Mouse (Mus musculus) forebrain, embryonic 11.5 days (tissue): Measurements from ENCODE around the gene 4930505A04Rik. TPM values are rescaled to one million over a fixed set of nuclear protein-coding genes. Genes with fewer than 3 reads are reported as not detected.

Experiments
- ATAC-seq: fragments of 200-750 bp; cut with Nextera tagmentation; replicated peaks from 2 replicates; pipeline ENCODE4 v1.8.0; 2017; ENCODE audit warnings: moderate TSS enrichment; ENCODE audit not compliant: low FRiP score
- DNase-seq: peaks from one replicate; pipeline ENCODE4 v3.0.0-alpha.2; 2017; ENCODE audit warnings: low spot score
- H3K27ac ChIP-seq: fragments of 300-500 bp; sonication (generic); 2 replicates; pipeline ENCODE4 v1.5.1; 2014; ENCODE audit warnings: low read depth, low read length
- H3K27me3 ChIP-seq: fragments of 300-500 bp; sonication (generic); 2 replicates; pipeline ENCODE4 v1.6.1; 2014; ENCODE audit warnings: mild to moderate bottlenecking, low read length, mixed read lengths; ENCODE audit not compliant: control insufficient read depth, insufficient read depth
- H3K36me3 ChIP-seq: fragments of 300-500 bp; sonication (generic); 2 replicates; pipeline ENCODE4 v1.6.1; 2014; ENCODE audit warnings: mild to moderate bottlenecking, low read length, moderate library complexity, mixed read lengths; ENCODE audit not compliant: control insufficient read depth, insufficient read depth
- H3K4me1 ChIP-seq: fragments of 300-500 bp; sonication (generic); replicated peaks from 2 replicates; pipeline ENCODE4 v1.6.1; 2014; ENCODE audit warnings: low read length, mixed read lengths; ENCODE audit not compliant: control insufficient read depth, insufficient read depth
- H3K4me2 ChIP-seq: fragments of 300-500 bp; sonication (generic); 2 replicates; pipeline ENCODE4 v1.6.1; 2014; ENCODE audit warnings: low read depth, mild to moderate bottlenecking, low read length, moderate library complexity, mixed read lengths; ENCODE audit not compliant: severe bottlenecking
- H3K4me3 ChIP-seq: fragments of 300-500 bp; sonication (generic); 2 replicates; pipeline ENCODE4 v1.5.1; 2014; ENCODE audit warnings: low read depth, low read length
- H3K9ac ChIP-seq: fragments of 300-500 bp; sonication (generic); 2 replicates; pipeline ENCODE4 v1.6.1; 2014; ENCODE audit warnings: low read length
- H3K9me3 ChIP-seq: fragments of 300-500 bp; sonication (generic); 2 replicates; pipeline ENCODE4 v1.6.1; 2016; ENCODE audit warnings: low read length, mixed read lengths; ENCODE audit not compliant: control insufficient read depth
- WGBS: fragments of 180-500 bp; shearing (Covaris S2); extraction: QIAGEN DNeasy Blood & Tissue Kit; methylation state at CpG from one replicate; pipeline ENCODE4 v1.1.7; 2014; 5-methylcytosine and 5-hydroxymethylcytosine counted together
- polyA plus RNA-seq: library from polyadenylated mRNA; unstranded; fragments of >200 nt; fragmentation: Nextera tagmentation; extraction: Ambion mirVana; gene quantifications from 2 replicates; pipeline ENCODE4 v1.2.1, GENCODE M21; 2014

The 4930505A04Rik gene
- not detected in 2 replicates for polyA plus RNA-seq

DNA sequence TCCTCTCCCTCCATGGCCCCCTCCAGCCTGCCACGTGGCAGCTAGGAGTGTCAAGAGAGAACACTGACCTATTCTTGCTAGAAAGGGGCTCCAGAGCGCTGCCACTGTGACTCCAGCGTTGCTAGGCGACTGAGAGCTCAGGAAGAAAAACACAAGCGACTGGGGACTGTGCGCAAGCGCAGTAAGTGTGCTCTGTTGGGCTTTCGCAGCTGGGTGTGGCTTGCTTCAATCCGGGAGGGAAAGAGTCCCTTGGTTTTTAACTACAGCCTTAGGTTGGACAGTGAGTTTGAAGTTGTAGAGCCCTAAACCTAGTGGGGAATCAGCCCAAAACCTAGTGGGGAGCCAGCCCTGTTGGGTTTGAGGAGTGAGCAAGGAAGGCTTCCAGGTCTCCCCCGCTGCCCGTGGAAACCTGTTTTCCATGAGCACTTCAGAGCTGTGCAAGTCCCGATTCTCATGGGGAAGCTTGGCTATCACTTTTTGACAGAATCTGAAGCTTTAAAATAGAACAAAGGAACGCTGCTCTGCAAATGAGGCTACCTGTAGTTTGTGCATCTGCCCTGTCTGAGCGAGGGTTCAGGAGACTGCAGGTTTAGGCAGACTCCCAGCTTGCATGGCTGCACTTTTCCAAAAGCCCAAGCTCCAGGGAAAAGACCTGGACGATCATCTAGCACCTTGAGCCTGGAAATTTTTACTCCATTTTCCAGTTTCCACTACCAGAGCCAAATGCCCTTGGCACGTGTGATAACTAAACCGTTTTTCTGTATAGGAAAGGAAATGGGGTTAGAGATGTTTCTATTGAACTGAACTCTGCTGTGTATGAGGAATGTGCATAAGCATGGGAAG, at the start of gene 4930505A04Rik:
4930505A04Rik (minus strand) TSS at position 77 of the 843 bp plus-strand sequence.
- no peaks in the 10 kb centered on the region for H3K36me3 ChIP-seq
- no peaks in the 10 kb centered on the region for H3K4me1 ChIP-seq
- no peaks in the 10 kb centered on the region for H3K27me3 ChIP-seq
- H3K9ac ChIP-seq = peak within 1 kb of the TSS; percentile 51
- peak; percentile 91 for DNase-seq
- peak within 1 kb of the TSS; percentile 34 for H3K4me3 ChIP-seq
- no peak within 1 kb of the TSS for H3K27ac ChIP-seq
- H3K9me3 ChIP-seq = no peaks in the 10 kb centered on the region
- peak within 1 kb of the TSS; percentile 58 for H3K4me2 ChIP-seq
- peak; percentile 99 for ATAC-seq
- WGBS = 9% methylated on average over 17 of the region's 17 CpGs

DNA sequence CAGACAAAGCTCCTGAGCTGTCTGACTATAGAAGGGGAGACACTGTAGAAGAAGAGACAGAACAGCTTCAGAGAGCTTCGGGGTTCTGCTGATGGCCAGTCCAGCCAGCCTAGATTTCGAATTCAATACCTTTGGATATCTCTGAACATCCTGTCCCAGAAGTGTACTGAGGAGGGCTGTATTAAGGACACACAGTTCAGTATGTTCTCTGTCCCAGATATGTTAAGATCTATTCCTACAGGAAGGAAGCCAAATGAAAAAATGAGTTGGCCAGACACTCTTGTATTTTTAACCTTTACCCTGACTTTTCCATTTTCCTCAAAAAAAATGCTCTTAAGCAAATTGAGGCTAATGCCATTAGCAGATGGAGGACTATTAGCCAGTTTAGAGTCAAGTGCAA, 45.5 kb upstream of the 4930505A04Rik start:
- H3K4me1 ChIP-seq = no peaks in the 10 kb centered on the region
- ATAC-seq (no peak), DNase-seq (no peak)
- H3K9ac ChIP-seq = no peak overlapping the region
- no peak overlapping the region for H3K4me3 ChIP-seq
- H3K27me3 ChIP-seq = no peaks in the 10 kb centered on the region
- no peak overlapping the region for H3K4me2 ChIP-seq
- H3K27ac ChIP-seq = no peak overlapping the region
- H3K9me3 ChIP-seq = no peaks in the 10 kb centered on the region
- H3K36me3 ChIP-seq = no peaks in the 10 kb centered on the region
- WGBS = 85% methylated on average over 2 of the region's 2 CpGs

DNA sequence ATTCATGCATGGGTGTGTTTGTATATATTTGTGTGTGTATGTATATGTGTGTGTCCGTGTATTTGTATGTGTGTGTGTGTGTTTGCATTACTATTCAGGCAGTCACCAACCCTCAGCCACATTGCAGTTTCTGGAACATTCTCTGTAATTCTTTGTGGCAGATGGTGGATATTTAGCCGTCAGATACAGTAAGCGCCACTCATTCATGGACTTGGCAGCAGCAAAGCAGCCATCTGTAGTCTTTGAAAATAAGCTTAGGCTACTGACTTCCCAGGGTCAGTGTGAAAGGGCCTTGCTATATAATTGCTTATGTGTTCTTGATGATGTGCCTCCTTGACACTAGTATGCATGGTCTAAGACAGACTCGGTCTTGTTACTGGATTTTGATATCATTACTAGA, 36.6 kb upstream of the 4930505A04Rik start:
- Histone ChIP-seq H3K9ac (no peak overlapping the region), H3K27me3 (no peaks in the 10 kb centered on the region), H3K4me1 (no peaks in the 10 kb centered on the region), H3K4me2 (no peak overlapping the region), H3K4me3 (no peak overlapping the region), H3K27ac (no peak overlapping the region), H3K9me3 (no peaks in the 10 kb centered on the region), H3K36me3 (no peaks in the 10 kb centered on the region)
- ATAC-seq = no peak
- 91% methylated on average over 4 of the region's 4 CpGs for WGBS
- no peak for DNase-seq

DNA sequence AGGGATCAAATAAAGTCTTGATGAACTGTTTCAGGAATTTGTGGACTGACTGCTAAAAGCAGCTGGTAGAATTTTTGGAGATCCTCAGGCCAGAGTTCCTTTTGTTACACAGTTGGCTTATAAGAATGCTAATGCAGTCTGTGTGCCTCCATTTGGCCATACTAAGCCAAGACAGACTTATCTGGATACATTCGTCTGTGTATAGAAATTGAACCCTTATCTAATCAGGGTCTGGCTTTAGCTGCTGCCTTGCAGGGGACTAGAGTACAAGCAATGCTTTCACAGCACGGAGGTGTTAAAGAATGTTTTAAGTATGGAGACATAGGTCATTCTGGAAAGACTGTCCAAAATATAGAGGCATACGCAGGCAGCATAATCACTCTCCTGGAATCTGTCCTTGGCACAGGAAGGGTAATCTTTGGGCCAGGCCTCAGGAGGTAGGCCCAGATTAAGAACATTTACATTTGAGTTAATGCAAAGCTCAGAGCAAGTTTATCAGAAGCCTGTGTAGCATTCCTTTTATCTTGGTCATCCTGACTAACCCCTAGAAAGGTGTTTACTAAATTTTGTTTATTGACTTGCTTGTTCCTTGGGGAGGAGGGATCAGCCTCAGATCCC, 27.2 kb upstream of the 4930505A04Rik start:
- H3K36me3 ChIP-seq = no peaks in the 10 kb centered on the region
- 75% methylated on average over 3 of the region's 3 CpGs for WGBS

DNA sequence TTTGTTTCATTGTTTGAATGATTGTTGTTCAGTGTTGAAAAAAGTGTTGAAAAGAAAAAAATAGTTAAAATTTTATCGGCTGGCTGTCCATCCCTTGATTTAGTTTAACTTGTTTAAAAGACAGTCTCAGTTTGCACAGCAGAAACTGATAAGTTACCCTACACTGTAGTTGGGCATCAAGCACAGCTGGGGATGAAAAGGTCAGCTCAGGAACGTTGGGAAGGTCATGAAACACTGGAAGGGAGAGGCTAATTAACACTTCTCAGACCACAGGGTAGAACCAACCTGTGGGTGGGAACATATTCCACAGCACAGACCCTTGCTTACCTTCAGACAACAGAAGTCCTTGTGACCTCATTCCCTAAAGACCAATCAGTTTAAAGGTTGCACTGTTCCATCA, 25.5 kb upstream of the 4930505A04Rik start:
- Histone ChIP-seq H3K4me1 (no peaks in the 10 kb centered on the region), H3K9me3 (no peaks in the 10 kb centered on the region), H3K27me3 (no peaks in the 10 kb centered on the region), H3K27ac (no peak overlapping the region), H3K4me2 (no peak overlapping the region), H3K9ac (no peak overlapping the region), H3K4me3 (no peak overlapping the region), H3K36me3 (no peaks in the 10 kb centered on the region)
- ATAC-seq = no peak
- WGBS = 56% methylated on average over 2 of the region's 2 CpGs
- no peak for DNase-seq

More for the DNA sequence above, 27.2 kb upstream of the 4930505A04Rik start:
- Histone ChIP-seq H3K4me1 (no peaks in the 10 kb centered on the region), H3K4me2 (no peak overlapping the region), H3K9ac (no peak overlapping the region), H3K9me3 (no peaks in the 10 kb centered on the region), H3K27me3 (no peaks in the 10 kb centered on the region), H3K4me3 (no peak overlapping the region), H3K27ac (no peak overlapping the region)
- no peak for ATAC-seq
- DNase-seq = no peak

DNA sequence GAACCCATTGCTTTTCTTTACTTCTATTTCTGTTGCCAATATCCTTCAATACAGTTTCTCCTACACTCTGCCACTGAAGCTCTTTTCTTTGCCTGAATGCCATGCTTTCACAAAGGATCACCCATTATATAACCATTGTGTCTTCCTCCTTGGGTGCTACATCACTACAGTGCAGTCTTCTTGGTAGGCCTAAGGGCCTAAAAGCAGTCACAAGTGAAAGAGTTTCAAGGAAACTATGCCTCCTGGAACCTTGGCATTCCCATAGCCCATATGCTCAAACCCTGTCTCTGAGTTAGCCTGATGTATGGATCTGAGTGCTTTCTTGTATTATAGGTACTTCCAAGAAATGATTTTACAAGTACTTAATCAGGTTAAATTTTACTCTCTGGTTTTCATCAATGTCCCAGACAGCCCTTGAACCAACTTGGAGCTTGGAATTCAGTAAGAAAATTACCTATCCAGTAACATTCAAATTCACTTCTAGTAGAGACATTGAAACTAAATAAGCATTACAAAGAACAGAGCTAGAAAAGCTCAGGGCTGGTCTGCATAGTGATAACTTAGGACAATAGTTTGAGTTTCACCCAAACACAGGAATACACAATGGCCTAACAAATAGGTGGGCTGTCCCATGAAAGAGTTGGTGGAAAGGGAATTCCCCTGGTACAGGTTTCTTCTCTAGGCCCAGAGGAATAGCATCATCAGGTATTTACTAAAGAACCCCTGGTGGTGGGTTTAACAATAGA, 20.1 kb upstream of the 4930505A04Rik start:
- no peak overlapping the region for H3K9ac ChIP-seq
- H3K4me2 ChIP-seq = no peak overlapping the region
- H3K9me3 ChIP-seq = no peaks in the 10 kb centered on the region
- ATAC-seq = no peak
- no peaks in the 10 kb centered on the region for H3K27me3 ChIP-seq
- no peaks in the 10 kb centered on the region for H3K4me1 ChIP-seq
- H3K4me3 ChIP-seq = no peak overlapping the region
- no peak overlapping the region for H3K27ac ChIP-seq
- no peak for DNase-seq
- H3K36me3 ChIP-seq = no peaks in the 10 kb centered on the region

DNA sequence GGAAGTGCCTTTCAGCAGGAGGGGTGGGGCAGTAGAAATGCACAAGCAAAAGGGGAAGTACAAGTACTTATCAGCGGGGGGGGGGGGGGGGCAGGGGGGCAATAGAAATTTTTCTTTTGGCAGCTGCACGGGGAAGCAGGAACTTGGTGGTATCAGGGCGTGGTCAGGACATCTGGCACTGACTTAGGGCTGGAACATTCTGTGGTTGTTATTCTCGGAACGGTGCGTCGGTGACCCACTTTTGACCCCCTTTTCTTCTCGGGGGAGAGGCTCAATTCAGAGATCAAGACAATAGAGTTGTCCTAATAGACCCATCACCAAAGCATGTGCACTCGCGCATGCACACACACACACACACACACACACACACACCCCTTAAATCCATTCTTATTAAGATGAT, 16.6 kb upstream of the 4930505A04Rik start:
- ATAC-seq (no peak), DNase-seq (no peak)
- 81% methylated on average over 10 of the region's 10 CpGs for WGBS
- Histone ChIP-seq H3K27ac (no peak overlapping the region), H3K27me3 (no peaks in the 10 kb centered on the region), H3K4me3 (no peak overlapping the region), H3K9ac (no peak overlapping the region), H3K4me1 (no peaks in the 10 kb centered on the region), H3K9me3 (no peaks in the 10 kb centered on the region), H3K4me2 (no peak overlapping the region), H3K36me3 (no peaks in the 10 kb centered on the region)

DNA sequence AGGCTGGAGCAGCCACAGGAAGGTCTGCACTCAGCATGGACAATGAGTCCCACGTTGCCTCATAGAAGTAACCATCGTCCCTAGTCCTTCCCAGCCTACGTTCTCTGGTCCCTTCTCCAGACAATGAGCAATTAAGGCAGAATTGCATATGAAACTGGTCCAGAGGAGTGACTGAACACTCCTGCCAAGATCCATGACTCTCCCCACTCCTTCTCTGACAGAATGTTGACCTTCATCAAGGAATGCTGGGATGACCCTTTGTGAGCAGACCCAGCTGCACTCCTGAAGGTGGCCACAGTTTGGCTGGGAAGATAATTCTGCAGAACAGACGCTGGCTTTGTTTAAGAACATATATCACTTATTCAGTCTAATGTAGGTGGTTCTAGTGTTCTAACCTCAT, 11.7 kb upstream of the 4930505A04Rik start:
- Histone ChIP-seq H3K36me3 (no peaks in the 10 kb centered on the region), H3K27ac (no peak overlapping the region), H3K9me3 (no peaks in the 10 kb centered on the region), H3K4me1 (no peaks in the 10 kb centered on the region), H3K4me3 (no peak overlapping the region), H3K27me3 (no peaks in the 10 kb centered on the region), H3K4me2 (no peak overlapping the region), H3K9ac (no peak overlapping the region)
- DNase-seq = no peak
- ATAC-seq = no peak
- 90% methylated on average over 4 of the region's 4 CpGs for WGBS
